Mouse (Mus musculus): ENCODE data around the gene Dcaf10. TPM values are rescaled to one million over a fixed set of nuclear protein-coding genes. Genes with fewer than 3 reads are reported as not detected.

Dcaf10 gene
- polyA plus RNA-seq, 1 experiment = 17.8 TPM

DNA sequence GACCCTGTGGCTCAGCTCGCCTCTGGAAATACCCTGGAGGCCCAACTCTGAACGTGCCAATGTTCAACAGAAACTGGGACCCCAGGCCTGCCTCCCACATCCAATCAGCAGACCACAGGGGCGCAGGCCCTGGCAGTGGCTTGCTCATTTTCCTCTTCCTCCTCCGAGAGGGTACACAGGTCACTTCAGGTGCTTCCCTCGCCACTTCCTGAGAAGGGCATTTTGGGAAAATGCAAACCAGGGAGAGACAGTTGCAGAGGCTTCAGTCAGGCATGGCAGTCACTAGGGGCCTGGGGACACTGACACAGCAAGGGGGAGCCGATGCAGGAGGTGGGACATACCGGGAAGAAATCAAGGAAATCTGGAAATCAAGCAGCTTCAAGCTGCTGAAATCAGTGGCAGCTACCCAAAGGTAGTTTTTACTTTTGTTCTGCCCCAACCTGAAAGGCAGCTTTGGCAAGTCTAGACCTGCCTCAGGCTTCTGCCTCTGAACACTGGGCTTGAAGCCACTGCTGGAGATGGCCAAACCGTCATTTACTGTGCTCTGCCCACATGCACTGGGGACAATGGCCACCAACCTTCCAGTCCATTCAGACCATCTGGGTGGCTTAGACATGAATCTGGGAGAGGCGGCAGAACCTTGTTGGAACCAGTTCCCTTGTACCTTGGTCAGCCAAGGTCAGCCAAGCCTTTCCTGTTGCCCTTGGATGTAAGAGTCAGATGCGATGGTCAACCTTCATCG lies 79.8 kb downstream of the Dcaf10 start:
- Histone ChIP-seq H3K27ac (ENCODE audit: control insufficient read depth, insufficient read depth, low read depth, low read length) (no peak overlapping the region), H3K4me1 (ENCODE audit: control insufficient read depth, insufficient read depth, low read length) (no peaks in the 10 kb centered on the region), H3K36me3 (ENCODE audit: control insufficient read depth, insufficient read depth, low read length) (no peaks in the 10 kb centered on the region), H3K4me3 (ENCODE audit: control insufficient read depth, low read depth, low read length) (no peak overlapping the region), H3K27me3 (ENCODE audit: control insufficient read depth, insufficient read depth, low read length) (no peaks in the 10 kb centered on the region)
- TF ChIP-seq POLR2A (IDR thresholded peaks at IDR 0.05; ENCODE audit: control insufficient read depth, low read depth, low read length) = 0 out of 2 replicates have a peak, but pooled peaks have one; percentile 21
- no peak for TF ChIP-seq CTCF (IDR thresholded peaks at IDR 0.05; ENCODE audit: control insufficient read depth, insufficient read depth, insufficient replicate concordance, low read depth, low read length)

DNA sequence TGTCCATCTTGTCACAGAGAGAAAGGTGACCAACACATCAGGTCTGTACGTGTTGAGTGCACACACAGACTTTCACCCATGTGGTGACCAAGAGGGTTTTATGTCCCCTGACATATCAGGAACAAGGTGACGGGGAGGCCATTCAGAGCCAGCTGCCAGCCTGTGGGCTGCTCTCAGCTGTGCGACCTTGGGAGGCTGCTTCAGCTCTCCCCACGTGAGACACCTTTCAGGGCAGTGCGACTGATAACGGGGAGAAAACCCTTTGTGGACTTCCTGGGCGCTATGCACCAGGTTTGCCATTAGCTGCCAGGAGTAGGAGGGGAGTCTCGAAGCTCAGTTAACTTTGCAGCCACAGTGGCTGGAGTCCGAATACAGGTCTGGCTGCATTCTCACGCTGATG lies 80.7 kb downstream of the Dcaf10 start:
- Histone ChIP-seq H3K27me3 (ENCODE audit: control insufficient read depth, insufficient read depth, low read length) (no peaks in the 10 kb centered on the region), H3K27ac (ENCODE audit: control insufficient read depth, insufficient read depth, low read depth, low read length) (no peak overlapping the region), H3K4me3 (ENCODE audit: control insufficient read depth, low read depth, low read length) (no peak overlapping the region), H3K4me1 (ENCODE audit: control insufficient read depth, insufficient read depth, low read length) (no peaks in the 10 kb centered on the region), H3K36me3 (ENCODE audit: control insufficient read depth, insufficient read depth, low read length) (no peaks in the 10 kb centered on the region)
- TF ChIP-seq CTCF (IDR thresholded peaks at IDR 0.05; ENCODE audit: control insufficient read depth, insufficient read depth, insufficient replicate concordance, low read depth, low read length) (no peak), POLR2A (IDR thresholded peaks at IDR 0.05; ENCODE audit: control insufficient read depth, low read depth, low read length) (no peak)

DNA sequence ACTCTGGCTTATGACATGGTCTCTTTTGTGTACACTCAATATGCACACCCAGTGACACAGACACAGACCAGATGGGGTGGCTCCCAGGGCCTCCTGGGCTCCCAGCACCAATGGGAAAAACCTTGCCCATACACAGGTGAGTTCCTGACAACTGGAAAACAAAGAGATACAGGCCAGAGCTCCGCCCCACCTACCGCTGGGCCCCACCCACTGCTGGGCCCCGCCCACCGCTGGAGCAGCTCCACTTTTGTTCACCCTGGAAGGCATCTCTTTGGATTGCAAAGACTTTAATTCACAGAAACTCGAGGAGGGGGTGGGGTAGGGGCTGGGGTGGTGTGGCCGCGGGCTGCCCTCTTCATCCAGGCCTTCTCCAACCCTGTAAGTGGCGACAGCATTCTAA lies 81.5 kb downstream of the Dcaf10 start:
- Histone ChIP-seq H3K36me3 (ENCODE audit: control insufficient read depth, insufficient read depth, low read length) (no peaks in the 10 kb centered on the region), H3K4me1 (ENCODE audit: control insufficient read depth, insufficient read depth, low read length) (no peaks in the 10 kb centered on the region), H3K27me3 (ENCODE audit: control insufficient read depth, insufficient read depth, low read length) (no peaks in the 10 kb centered on the region), H3K4me3 (ENCODE audit: control insufficient read depth, low read depth, low read length) (no peak overlapping the region), H3K27ac (ENCODE audit: control insufficient read depth, insufficient read depth, low read depth, low read length) (no peak overlapping the region)
- TF ChIP-seq POLR2A (IDR thresholded peaks at IDR 0.05; ENCODE audit: control insufficient read depth, low read depth, low read length) = no peak
- no peak for TF ChIP-seq CTCF (IDR thresholded peaks at IDR 0.05; ENCODE audit: control insufficient read depth, insufficient read depth, insufficient replicate concordance, low read depth, low read length)

DNA sequence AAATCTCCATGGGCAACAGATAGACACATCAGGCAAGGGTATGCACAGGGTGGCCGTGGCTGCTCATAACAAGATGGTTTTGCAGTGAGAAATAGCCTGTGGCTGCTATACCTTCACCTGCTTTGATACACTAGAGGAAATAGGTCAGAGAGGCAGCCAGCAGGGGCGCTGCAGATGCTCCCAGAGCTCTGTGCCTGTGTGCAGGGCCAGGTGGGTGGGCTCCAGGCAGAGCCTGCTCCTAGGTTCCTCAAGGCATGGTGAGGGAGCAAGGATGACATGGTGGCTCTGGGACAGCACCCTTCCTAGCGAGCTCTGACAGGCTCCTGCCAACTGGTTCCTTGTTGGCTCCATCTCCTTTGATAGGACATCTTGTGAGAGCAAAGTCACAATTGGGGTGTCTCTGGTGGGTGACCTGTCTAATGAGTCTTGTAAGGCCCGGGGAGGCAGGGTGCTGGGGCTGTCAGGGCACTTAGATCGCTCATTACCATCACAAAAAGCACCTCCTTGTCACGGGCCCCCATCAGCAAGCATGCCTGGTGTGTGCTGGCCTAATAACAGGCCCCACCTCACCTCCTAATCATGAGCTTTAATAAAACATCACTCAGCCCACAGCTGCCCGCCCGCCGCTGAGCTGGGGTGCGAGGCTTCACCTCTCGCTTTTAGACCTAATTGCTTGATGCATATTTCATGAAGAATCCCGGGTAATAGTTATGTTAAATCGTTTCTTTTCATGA lies 85.0 kb downstream of the Dcaf10 start:
- no peak overlapping the region for H3K27ac ChIP-seq (ENCODE audit: control insufficient read depth, insufficient read depth, low read depth, low read length)
- TF ChIP-seq POLR2A (IDR thresholded peaks at IDR 0.05; ENCODE audit: control insufficient read depth, low read depth, low read length) (no peak), CTCF (IDR thresholded peaks at IDR 0.05; ENCODE audit: control insufficient read depth, insufficient read depth, insufficient replicate concordance, low read depth, low read length) (no peak)
- no peaks in the 10 kb centered on the region for H3K4me1 ChIP-seq (ENCODE audit: control insufficient read depth, insufficient read depth, low read length)
- no peak overlapping the region for H3K4me3 ChIP-seq (ENCODE audit: control insufficient read depth, low read depth, low read length)
- no peaks in the 10 kb centered on the region for H3K27me3 ChIP-seq (ENCODE audit: control insufficient read depth, insufficient read depth, low read length)
- H3K36me3 ChIP-seq (ENCODE audit: control insufficient read depth, insufficient read depth, low read length) = no peaks in the 10 kb centered on the region

Other genes with a start within 250 kb of the Dcaf10 start
- gene Tomm5, start 234.0 kb upstream of the Dcaf10 start, polyA plus RNA-seq (2012; rRNA removed) = 12.9 and 16.2 TPM in 2 replicates
- 2.8 and 3.4 TPM in 2 replicates for gene Frmpd1, start 157.2 kb upstream of the Dcaf10 start, polyA plus RNA-seq (2012; rRNA removed)
- gene Trmt10b, start 45.0 kb upstream of the Dcaf10 start, polyA plus RNA-seq (2012; rRNA removed) = 6.5 and 8.3 TPM in 2 replicates
- gene Exosc3, start 631 bp downstream of the Dcaf10 start, polyA plus RNA-seq (2012; rRNA removed) = 39.5 and 40.7 TPM in 2 replicates
- gene Slc25a51, start 66.7 kb downstream of the Dcaf10 start, polyA plus RNA-seq (2012; rRNA removed) = 12.6 TPM in 2 replicates
- gene Shb, start 190.4 kb downstream of the Dcaf10 start, polyA plus RNA-seq (2012; rRNA removed) = 7.3 and 8.7 TPM in 2 replicates

Data from testis, adult 2 months (tissue).